14 mouse cellular contexts compared by ENCODE assay signal in genomic region chr8:9295046-9295445, GRCm38 (mm10).
"Had no signal": no experiment of that assay in that cellular context is flagged by ENCODE, and none has a peak within 500 bp of the region (broad histone marks: within the 10 kb centered on the region; RNA-seq: fewer than 3 reads in every experiment).

No protein-coding gene starts in this region.

- ATAC-seq: liver, embryonic 12.5 days; lung, postnatal 0 days; midbrain, embryonic 15.5 days had no signal

- DNase-seq: kidney, adult 8-10 months; kidney, postnatal 10 days; kidney, postnatal 36 days; layer of hippocampus, postnatal 36 days; liver; lung, adult 18-20 months; right cerebral cortex, adult 18-20 months; right cerebral cortex, postnatal 14 days; right cerebral cortex, postnatal 4 days; thymus, adult 2 months; thymus, postnatal 25 days had no signal
